Mouse (Mus musculus): ENCODE data around the gene Cc2d1b.

- no peak for TF ChIP-seq CTCF (conservative IDR thresholded peaks at IDR 0.05; ENCODE audit: insufficient read depth, insufficient read length, low read depth, low read length)
- no peak for TF ChIP-seq POLR2A (IDR thresholded peaks at IDR 0.05; ENCODE audit: low read depth, low read length)
Observed at GRCm38 (mm10) chr4:108627066-108627465, 7.3 kb downstream of the Cc2d1b start.
